Mouse (Mus musculus) stomach, embryonic 14.5 days (tissue): ENCODE measurements around the gene Ephb4. TPM values are rescaled to one million over a fixed set of nuclear protein-coding genes. Genes with fewer than 3 reads are reported as not detected.

ENCODE experiments used
- ATAC-seq: fragments of 200-750 bp; cut with Nextera tagmentation; 2 replicates; pipeline ENCODE4 v1.8.0; 2017; ENCODE audit warnings: low read depth, moderate TSS enrichment; ENCODE audit not compliant: insufficient number of reproducible peaks, insufficient read depth, low FRiP score
- H3K27ac ChIP-seq: fragments of 300-500 bp; sonication (generic); 2 replicates; pipeline ENCODE4 v1.5.1; 2014; ENCODE audit warnings: mild to moderate bottlenecking, low read length, moderate library complexity, mixed read lengths
- H3K27me3 ChIP-seq: fragments of 300-500 bp; sonication (generic); 2 replicates; pipeline ENCODE4 v1.6.1; 2014; ENCODE audit warnings: low read length, control low read depth, mixed read lengths; ENCODE audit not compliant: control insufficient read depth, insufficient read depth
- H3K36me3 ChIP-seq: fragments of 300-500 bp; sonication (generic); 2 replicates; pipeline ENCODE4 v1.6.1; 2014; ENCODE audit warnings: mild to moderate bottlenecking, control low read depth, low read length, moderate library complexity, mixed read lengths; ENCODE audit not compliant: control insufficient read depth, insufficient read depth
- H3K4me1 ChIP-seq: fragments of 300-500 bp; sonication (generic); 2 replicates; pipeline ENCODE4 v1.6.1; 2014; ENCODE audit warnings: low read length, control low read depth, mixed read lengths; ENCODE audit not compliant: control insufficient read depth, insufficient read depth
- H3K4me2 ChIP-seq: fragments of 300-500 bp; sonication (generic); replicated peaks from 2 replicates; pipeline ENCODE4 v1.6.1; 2014; ENCODE audit warnings: low read depth, low read length, control low read depth
- H3K4me3 ChIP-seq: fragments of 300-500 bp; sonication (generic); 2 replicates; pipeline ENCODE4 v1.5.1; 2014; ENCODE audit warnings: low read depth, low read length, control low read depth
- H3K9ac ChIP-seq: fragments of 300-500 bp; sonication (generic); replicated peaks from 2 replicates; pipeline ENCODE4 v1.6.1; 2014; ENCODE audit warnings: low read depth, mild to moderate bottlenecking, control low read depth, low read length, moderate library complexity, mixed read lengths
- H3K9me3 ChIP-seq: fragments of 300-500 bp; sonication (generic); 2 replicates; pipeline ENCODE4 v1.6.1; 2016; ENCODE audit warnings: low read depth, low read length, control low read depth; ENCODE audit not compliant: control insufficient read depth
- WGBS: fragments of 180-500 bp; shearing (Covaris S2); extraction: QIAGEN DNeasy Blood & Tissue Kit; methylation state at CpG from one replicate; pipeline ENCODE4 v1.1.7; 2014; 5-methylcytosine and 5-hydroxymethylcytosine counted together
- polyA plus RNA-seq: library from polyadenylated mRNA; unstranded; fragments of >200 nt; fragmentation: Nextera tagmentation; extraction: Ambion mirVana; gene quantifications from 2 replicates; pipeline ENCODE4 v1.2.1, GENCODE M21; 2014

The Ephb4 gene
- polyA plus RNA-seq, 1 experiment from 2014 or later: 42.0 TPM

- Histone ChIP-seq H3K9me3 (no peaks in the 10 kb centered on the region), H3K27ac (peak overlapping the region; percentile 88; the same call in 1 of the 2 replicates), H3K36me3 (peaks cover 45% of the 10 kb centered on the region), H3K4me3 (peak overlapping the region; percentile 73), H3K4me2 (peak overlapping the region; percentile 64), H3K4me1 (peaks cover 33% of the 10 kb centered on the region), H3K27me3 (no peaks in the 10 kb centered on the region), H3K9ac (no peak overlapping the region; the same call in 1 of the 2 replicates)
- 91% methylated on average over 4 of the region's 4 CpGs for WGBS
- ATAC-seq: no peak
Measured at GRCm38 (mm10) chr5:137308356-137308755, 41.6 kb upstream of the Ephb4 start.

GRCm38 (mm10) chr5:137313466-137314192 is 36.3 kb upstream of the Ephb4 start:
- Histone ChIP-seq H3K4me2 (peak overlapping the region; percentile 95), H3K36me3 (peaks cover 35% of the 10 kb centered on the region), H3K9ac (peak overlapping the region; percentile 84), H3K27me3 (no peaks in the 10 kb centered on the region), H3K4me1 (peaks cover 25% of the 10 kb centered on the region), H3K4me3 (peak overlapping the region; percentile 77), H3K9me3 (no peaks in the 10 kb centered on the region), H3K27ac (peak overlapping the region; percentile 92)
- under 1% methylated on average over 22 of the region's 22 CpGs for WGBS
- ATAC-seq: peak; percentile 43; the same call in 1 of the 2 replicates

GRCm38 (mm10) chr5:137314193-137315083 is 35.5 kb upstream of the Ephb4 start, which contains the start of gene Trip6:
Gene Trip6, minus strand, starts transcription at chr5:137314404.
- Histone ChIP-seq H3K4me1 (peaks cover 25% of the 10 kb centered on the region), H3K36me3 (peaks cover 27% of the 10 kb centered on the region), H3K27ac (peak within 1 kb of the TSS; percentile 92), H3K4me3 (peak within 1 kb of the TSS; percentile 77), H3K9me3 (no peaks in the 10 kb centered on the region), H3K9ac (peak within 1 kb of the TSS; percentile 84), H3K27me3 (no peaks in the 10 kb centered on the region), H3K4me2 (peak within 1 kb of the TSS; percentile 95)
- 15% methylated on average over 30 of the region's 30 CpGs for WGBS
- ATAC-seq: peak; percentile 92

GRCm38 (mm10) chr5:137315084-137315903 is 34.6 kb upstream of the Ephb4 start:
- Histone ChIP-seq H3K4me2 (peak overlapping the region; percentile 95; the same call in 1 of the 2 replicates), H3K27me3 (no peaks in the 10 kb centered on the region), H3K4me3 (0 out of 2 replicates have a peak overlapping the region, but pooled peaks have one; percentile 5), H3K36me3 (peaks cover 18% of the 10 kb centered on the region; the same call in 1 of the 2 replicates), H3K9me3 (no peaks in the 10 kb centered on the region), H3K27ac (peak overlapping the region; percentile 92), H3K4me1 (peaks cover 25% of the 10 kb centered on the region), H3K9ac (no peak overlapping the region; the same call in 1 of the 2 replicates)
- 41% methylated on average over 30 of the region's 30 CpGs for WGBS
- no peak for ATAC-seq

GRCm38 (mm10) chr5:137317361-137317760 is 32.5 kb upstream of the Ephb4 start:
- 83% methylated on average over 8 of the region's 8 CpGs for WGBS
- no peak for ATAC-seq
- Histone ChIP-seq H3K4me3 (no peak overlapping the region), H3K27me3 (no peaks in the 10 kb centered on the region), H3K9me3 (no peaks in the 10 kb centered on the region), H3K27ac (no peak overlapping the region), H3K4me1 (peaks cover 21% of the 10 kb centered on the region), H3K9ac (no peak overlapping the region), H3K36me3 (peaks cover 7% of the 10 kb centered on the region), H3K4me2 (no peak overlapping the region)

GRCm38 (mm10) chr5:137318570-137318969 is 31.3 kb upstream of the Ephb4 start:
- ATAC-seq: no peak
- H3K27me3 ChIP-seq: no peaks in the 10 kb centered on the region
- no peaks in the 10 kb centered on the region for H3K9me3 ChIP-seq
- peaks cover 13% of the 10 kb centered on the region for H3K4me1 ChIP-seq
- WGBS: 75% methylated on average over 1 of the region's 1 CpGs
- H3K27ac ChIP-seq: no peak overlapping the region
- H3K36me3 ChIP-seq: peaks cover 9% of the 10 kb centered on the region
- no peak overlapping the region for H3K4me2 ChIP-seq
- no peak overlapping the region for H3K4me3 ChIP-seq
- no peak overlapping the region for H3K9ac ChIP-seq

GRCm38 (mm10) chr5:137320996-137321395 is 28.9 kb upstream of the Ephb4 start:
- H3K27me3 ChIP-seq: no peaks in the 10 kb centered on the region
- no peak overlapping the region for H3K9ac ChIP-seq
- 97% methylated on average over 3 of the region's 3 CpGs for WGBS
- no peaks in the 10 kb centered on the region for H3K9me3 ChIP-seq
- H3K27ac ChIP-seq: no peak overlapping the region
- H3K4me3 ChIP-seq: no peak overlapping the region
- no peak overlapping the region for H3K4me2 ChIP-seq
- peaks cover 9% of the 10 kb centered on the region for H3K36me3 ChIP-seq
- ATAC-seq: no peak
- H3K4me1 ChIP-seq: no peaks in the 10 kb centered on the region

GRCm38 (mm10) chr5:137330910-137331309 is 19.0 kb upstream of the Ephb4 start:
- H3K4me3 ChIP-seq: no peak overlapping the region
- no peak for ATAC-seq
- no peak overlapping the region for H3K4me2 ChIP-seq
- H3K36me3 ChIP-seq: no peaks in the 10 kb centered on the region; the same call in 1 of the 2 replicates
- whole genome bisulfite sequencing: 87% methylated on average over 7 of the region's 7 CpGs
- H3K27me3 ChIP-seq: no peaks in the 10 kb centered on the region
- no peak overlapping the region for H3K27ac ChIP-seq
- H3K9me3 ChIP-seq: no peaks in the 10 kb centered on the region
- no peaks in the 10 kb centered on the region for H3K4me1 ChIP-seq
- H3K9ac ChIP-seq: no peak overlapping the region
